ENCODE assay signal across 33 mouse cellular contexts in genomic region chr3:103718728-103719127, GRCm38 (mm10). TPM values are rescaled to one million over a fixed set of nuclear protein-coding genes. Genes with fewer than 3 reads are reported as not detected.
"Had no signal": no experiment of that assay in that cellular context is flagged by ENCODE, and none has a peak within 500 bp of the region (broad histone marks: within the 10 kb centered on the region; RNA-seq: fewer than 3 reads in every experiment).

No protein-coding gene starts in this region.

- H3K4me3 ChIP-seq: layer of hippocampus, adult 2 months; limb, embryonic 15.5 days; megakaryocyte, embryonic 14.5 days; midbrain, embryonic 12.5 days; midbrain, embryonic 15.5 days; myocyte; neural tube, embryonic 13.5 days had no signal

- H3K36me3 ChIP-seq: limb, embryonic 15.5 days; midbrain, embryonic 12.5 days; midbrain, embryonic 15.5 days; neural tube, embryonic 13.5 days had no signal

- H3K9me3 ChIP-seq: limb, embryonic 15.5 days; midbrain, embryonic 12.5 days; midbrain, embryonic 15.5 days; neural tube, embryonic 13.5 days had no signal

- ATAC-seq: intestine, embryonic 16.5 days; liver, postnatal 0 days; lung, postnatal 0 days; midbrain, embryonic 15.5 days had no signal

- H3K27me3 ChIP-seq: limb, embryonic 15.5 days; midbrain, embryonic 15.5 days; neural tube, embryonic 13.5 days had no signal

- H3K4me2 ChIP-seq: limb, embryonic 15.5 days; liver, embryonic 11.5 days; lung, embryonic 14.5 days; midbrain, embryonic 12.5 days; midbrain, embryonic 15.5 days; neural tube, embryonic 13.5 days had no signal

- H3K9ac ChIP-seq: limb, embryonic 15.5 days; liver, embryonic 14.5 days; liver, postnatal 0 days; lung, embryonic 14.5 days; midbrain, embryonic 12.5 days; midbrain, embryonic 15.5 days; neural tube, embryonic 13.5 days had no signal

- DNase-seq: kidney, adult 18-20 months; kidney, adult 9 months; layer of hippocampus, adult 9-11 months; liver, postnatal 0 days; retina, postnatal 1 day; right cerebral cortex, postnatal 14 days; right cerebral cortex, postnatal 4 days; spleen, adult 18-20 months; thymus, postnatal 25 days had no signal

- H3K27ac ChIP-seq: layer of hippocampus, adult 2 months; limb, embryonic 15.5 days; liver, embryonic 14.5 days; macrophage; midbrain, embryonic 12.5 days; midbrain, embryonic 15.5 days had no signal

- H3K4me1 ChIP-seq: megakaryocyte, embryonic 14.5 days had no signal

RNA-seq across cellular contexts. Expression of gene Gm10964, which starts 20.4 kb away (rescaled TPM):
- total RNA-seq: layer of hippocampus, adult 2 months; layer of hippocampus, postnatal 25 days; left cerebral cortex, adult 18-20 months; left cerebral cortex, postnatal 25 days; monocyte, adult 5-6 weeks; neutrophil, adult 5-6 weeks had no signal
- polyA plus RNA-seq: intestine, embryonic 16.5 days; kidney, postnatal 0 days; large intestine, adult 2 months; limb, embryonic 11.5 days; limb, embryonic 15.5 days; liver, embryonic 11.5 days; liver, embryonic 14.5 days; liver, postnatal 0 days; lung, embryonic 14.5 days; lung, postnatal 0 days; macrophage; midbrain, embryonic 12.5 days; midbrain, embryonic 15.5 days; myocyte; neural tube, embryonic 13.5 days; stomach, embryonic 16.5 days; testis, adult 2 months; thymus, postnatal 0 days had no signal
